Mouse (Mus musculus): ENCODE results near the gene Pnkd.

DNA sequence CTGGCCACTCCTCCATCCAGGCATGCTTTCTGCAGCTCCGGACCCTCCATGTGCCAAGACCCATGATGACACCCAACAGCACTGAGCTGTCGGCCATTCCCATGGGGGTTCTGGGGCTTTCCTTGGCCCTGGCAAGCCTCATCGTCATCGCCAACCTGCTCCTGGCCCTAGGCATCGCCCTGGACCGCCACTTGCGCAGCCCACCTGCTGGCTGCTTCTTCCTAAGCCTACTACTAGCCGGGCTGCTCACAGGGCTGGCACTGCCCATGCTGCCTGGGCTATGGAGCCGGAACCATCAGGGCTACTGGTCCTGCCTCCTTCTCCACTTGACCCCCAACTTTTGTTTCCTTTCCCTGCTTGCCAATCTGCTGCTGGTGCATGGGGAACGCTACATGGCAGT lies 6.2 kb upstream of the Pnkd start, which contains the start of gene Gpbar1:
- 0 out of 2 replicates have a peak, but pooled peaks have one; percentile 8 for TF ChIP-seq POLR2A (IDR thresholded peaks at IDR 0.05; ENCODE audit: borderline replicate concordance, control insufficient read depth, low read depth, low read length)
- no peak for TF ChIP-seq CTCF (IDR thresholded peaks at IDR 0.05; ENCODE audit: control insufficient read depth, insufficient read depth, low read length)
